Mouse (Mus musculus) neural tube, embryonic 12.5 days (tissue): ENCODE measurements at regions not wholly inside any gene's neighbourhood (a gene's known extent, or its start where the extent isn't known, plus 50 kb on each side); places are given as distances from the start of the nearest gene placed in this dataset.

Source experiments
- ATAC-seq: fragments of 200-750 bp; cut with Nextera tagmentation; 2 replicates; pipeline ENCODE4 v1.8.0; 2017; ENCODE audit warnings: low read depth, mild to moderate bottlenecking, moderate TSS enrichment, moderate library complexity; ENCODE audit not compliant: low FRiP score
- H3K27ac ChIP-seq: fragments of 300-500 bp; sonication (generic); 2 replicates; pipeline ENCODE4 v1.5.1; 2016
- H3K27me3 ChIP-seq: fragments of 300-500 bp; sonication (generic); replicated peaks from 2 replicates; pipeline ENCODE4 v1.6.1; 2016; ENCODE audit warnings: mild to moderate bottlenecking
- H3K36me3 ChIP-seq: fragments of 300-500 bp; sonication (generic); 2 replicates; pipeline ENCODE4 v1.6.1; 2016; ENCODE audit warnings: mild to moderate bottlenecking
- H3K4me1 ChIP-seq: fragments of 300-500 bp; sonication (generic); 2 replicates; pipeline ENCODE4 v1.6.1; 2016
- H3K4me2 ChIP-seq: fragments of 300-500 bp; sonication (generic); replicated peaks from 2 replicates; pipeline ENCODE4 v1.6.1; 2016; ENCODE audit warnings: mild to moderate bottlenecking
- H3K4me3 ChIP-seq: fragments of 300-500 bp; sonication (generic); 2 replicates; pipeline ENCODE4 v1.5.1; 2016
- H3K9ac ChIP-seq: fragments of 300-500 bp; sonication (generic); 2 replicates; pipeline ENCODE4 v1.6.1; 2016; ENCODE audit warnings: mild to moderate bottlenecking
- H3K9me3 ChIP-seq: fragments of 300-500 bp; sonication (generic); 2 replicates; pipeline ENCODE4 v1.6.1; 2016; ENCODE audit warnings: mild to moderate bottlenecking
- whole genome bisulfite sequencing: fragments of 180-500 bp; shearing (Covaris S2); methylation state at CpG from one replicate; pipeline ENCODE4 v1.1.7; 2016; 5-methylcytosine and 5-hydroxymethylcytosine counted together

DNA sequence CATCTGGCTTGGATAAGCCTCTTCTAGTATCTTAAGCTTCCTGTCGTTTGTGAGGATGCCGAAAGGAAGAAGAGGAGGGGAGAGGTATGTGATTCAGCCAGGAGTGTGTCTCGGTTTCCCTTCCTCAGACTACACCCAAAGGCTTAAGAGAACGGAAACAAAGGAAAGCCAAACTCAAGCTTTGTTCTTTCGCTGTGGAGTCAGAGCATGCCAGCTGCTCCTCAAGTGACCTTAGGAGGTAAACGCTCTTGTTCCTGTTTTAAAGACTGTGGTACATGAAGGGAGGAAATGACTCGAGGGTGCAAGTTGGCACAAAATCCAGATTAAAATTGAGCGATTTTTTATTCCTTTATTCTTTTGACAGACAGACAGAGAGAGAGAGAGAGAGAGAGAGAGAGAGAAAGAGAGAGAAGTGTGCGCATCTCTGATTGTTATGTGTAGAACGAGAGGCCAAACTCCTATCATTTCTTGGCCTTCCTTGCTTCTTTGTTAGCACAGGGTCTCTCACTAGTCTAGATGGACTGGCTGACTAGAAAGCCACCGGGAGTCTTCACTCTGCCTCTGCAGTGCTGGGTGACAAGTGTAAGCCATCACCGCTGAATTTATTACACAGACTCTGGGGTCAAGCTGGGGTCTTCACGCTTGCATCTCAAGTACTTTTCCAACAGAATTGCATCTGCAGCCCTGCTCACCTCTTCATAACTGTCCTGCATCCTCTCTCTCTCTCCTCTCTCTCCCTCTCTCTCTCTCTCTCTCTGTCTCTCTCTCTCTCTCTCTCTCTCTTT lies 151.5 kb upstream of the Pde3a start:
- Histone ChIP-seq H3K4me2 (no peak overlapping the region), H3K36me3 (no peaks in the 10 kb centered on the region), H3K9me3 (no peaks in the 10 kb centered on the region), H3K4me3 (no peak overlapping the region), H3K27me3 (no peaks in the 10 kb centered on the region), H3K27ac (no peak overlapping the region), H3K4me1 (no peaks in the 10 kb centered on the region), H3K9ac (no peak overlapping the region)
- 58% methylated on average over 13 of the region's 13 CpGs for WGBS
- 0 out of 2 replicates have a peak, but pooled peaks have one; percentile 44 for ATAC-seq

- H3K9me3 ChIP-seq: no peaks in the 10 kb centered on the region
- no peak overlapping the region for H3K9ac ChIP-seq
- no peaks in the 10 kb centered on the region for H3K4me1 ChIP-seq
- no peaks in the 10 kb centered on the region for H3K27me3 ChIP-seq
- H3K4me3 ChIP-seq: no peak overlapping the region
- no peaks in the 10 kb centered on the region for H3K36me3 ChIP-seq
- no peak for ATAC-seq
- H3K4me2 ChIP-seq: no peak overlapping the region
- 73% methylated on average over 5 of the region's 5 CpGs for WGBS
- no peak overlapping the region for H3K27ac ChIP-seq
Observed at GRCm38 (mm10) chr6:141118287-141118686, 130.8 kb upstream of the Pde3a start.

GRCm38 (mm10) chr6:141126614-141127396 lies 122.3 kb upstream of the Pde3a start:
- 65% methylated on average over 10 of the region's 10 CpGs for WGBS
- H3K36me3 ChIP-seq: no peaks in the 10 kb centered on the region
- no peak overlapping the region for H3K4me3 ChIP-seq

DNA sequence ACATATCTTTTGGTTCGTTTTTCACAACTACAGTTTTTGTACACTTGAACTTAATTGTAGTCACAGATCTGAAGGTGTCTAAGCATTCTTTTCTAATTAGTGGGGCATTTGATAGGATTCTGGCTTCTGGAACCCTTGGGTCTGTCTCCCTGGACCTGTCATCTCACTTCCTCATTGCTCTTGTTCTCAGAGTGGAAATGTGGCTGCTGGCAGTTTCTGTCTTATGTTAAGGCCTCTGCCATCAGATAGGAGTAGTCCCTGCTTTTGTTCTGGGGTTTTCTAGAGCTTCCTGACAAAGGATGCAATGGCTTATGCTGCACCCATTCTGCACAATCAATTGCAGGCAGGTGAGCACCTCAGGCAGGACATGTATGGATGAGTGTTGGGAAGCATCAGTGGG lies 119.5 kb upstream of the Pde3a start:
- no peak for ATAC-seq
- Histone ChIP-seq H3K4me2 (no peak overlapping the region), H3K9me3 (no peaks in the 10 kb centered on the region), H3K36me3 (no peaks in the 10 kb centered on the region), H3K4me1 (no peaks in the 10 kb centered on the region), H3K9ac (no peak overlapping the region), H3K27ac (no peak overlapping the region), H3K4me3 (no peak overlapping the region), H3K27me3 (no peaks in the 10 kb centered on the region)
- 82% methylated on average over 1 of the region's 1 CpGs for WGBS

More at GRCm38 (mm10) chr6:141126614-141127396, 122.3 kb upstream of the Pde3a start:
- ATAC-seq: no peak
- no peak overlapping the region for H3K9ac ChIP-seq
- no peaks in the 10 kb centered on the region for H3K27me3 ChIP-seq
- H3K4me2 ChIP-seq: no peak overlapping the region
- no peaks in the 10 kb centered on the region for H3K4me1 ChIP-seq
- no peak overlapping the region for H3K27ac ChIP-seq
- H3K9me3 ChIP-seq: no peaks in the 10 kb centered on the region

- H3K4me3 ChIP-seq: no peak overlapping the region
- ATAC-seq: no peak
- no peak overlapping the region for H3K27ac ChIP-seq
- H3K9me3 ChIP-seq: no peaks in the 10 kb centered on the region
- H3K36me3 ChIP-seq: no peaks in the 10 kb centered on the region
- 64% methylated on average over 6 of the region's 6 CpGs for WGBS
- no peaks in the 10 kb centered on the region for H3K27me3 ChIP-seq
- H3K4me2 ChIP-seq: no peak overlapping the region
- H3K9ac ChIP-seq: no peak overlapping the region
- H3K4me1 ChIP-seq: no peaks in the 10 kb centered on the region
Observed at GRCm38 (mm10) chr6:141134176-141134575, 114.9 kb upstream of the Pde3a start.

DNA sequence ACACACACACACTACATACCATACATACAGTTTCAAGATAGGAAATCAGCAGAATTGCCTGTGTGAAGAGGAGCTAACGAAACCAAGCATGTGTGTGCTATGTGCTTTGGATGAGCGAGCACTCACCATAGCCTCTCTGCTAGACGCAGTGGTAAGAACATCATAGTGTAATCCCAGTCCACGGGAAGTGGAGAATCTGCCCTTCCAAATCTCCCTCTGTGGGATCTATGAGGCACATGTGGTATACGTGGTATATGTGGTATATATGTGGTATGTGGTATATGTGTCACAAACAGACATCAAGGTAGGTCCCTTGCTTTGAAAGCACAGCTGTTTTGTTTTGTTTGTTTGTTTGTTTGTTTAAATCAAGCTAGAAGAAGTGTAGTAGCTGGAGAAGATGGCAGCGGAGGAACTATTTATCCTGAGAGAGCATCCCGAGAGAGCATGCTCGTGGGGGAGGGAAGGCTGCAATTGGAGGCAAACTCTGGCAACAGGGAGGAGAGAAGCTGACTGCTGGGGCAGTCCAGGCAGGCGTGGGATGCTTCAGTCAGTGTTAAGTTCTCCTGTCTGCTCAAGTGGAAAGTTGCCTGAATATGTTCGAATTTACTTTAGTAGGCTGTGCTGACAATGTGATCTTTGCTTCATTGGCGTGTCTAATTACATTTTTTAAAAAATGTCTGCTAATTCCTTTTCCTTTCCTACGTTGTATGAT lies 112.2 kb upstream of the Pde3a start:
- Histone ChIP-seq H3K27me3 (no peaks in the 10 kb centered on the region), H3K4me1 (no peaks in the 10 kb centered on the region), H3K36me3 (no peaks in the 10 kb centered on the region), H3K9ac (no peak overlapping the region), H3K4me2 (no peak overlapping the region), H3K27ac (no peak overlapping the region), H3K9me3 (no peaks in the 10 kb centered on the region), H3K4me3 (no peak overlapping the region)
- no peak for ATAC-seq
- WGBS: 81% methylated on average over 12 of the region's 12 CpGs

DNA sequence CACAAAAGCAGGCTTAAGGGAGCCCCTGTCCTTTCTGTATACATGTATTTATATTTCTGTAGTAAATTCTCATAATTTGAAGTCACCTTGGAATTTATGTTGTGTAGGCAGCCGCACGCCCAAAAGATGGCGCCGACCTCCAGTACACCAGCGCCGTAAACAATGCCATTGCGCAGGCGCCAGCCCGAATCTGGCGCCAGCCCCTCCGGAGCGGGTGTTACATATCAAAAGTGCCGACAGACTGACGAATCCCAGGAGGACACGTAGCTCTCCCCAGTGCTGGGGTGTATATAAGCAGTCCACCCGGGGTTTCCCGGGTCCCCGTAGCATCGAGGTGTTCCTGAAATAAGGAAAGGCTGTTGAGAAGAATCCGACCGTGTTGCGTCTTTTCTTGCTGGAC lies 108.1 kb upstream of the Pde3a start:
- Histone ChIP-seq H3K4me1 (no peaks in the 10 kb centered on the region), H3K36me3 (no peaks in the 10 kb centered on the region), H3K27ac (no peak overlapping the region), H3K9ac (no peak overlapping the region), H3K27me3 (no peaks in the 10 kb centered on the region), H3K4me3 (no peak overlapping the region), H3K4me2 (no peak overlapping the region), H3K9me3 (no peaks in the 10 kb centered on the region)
- no peak for ATAC-seq
- 95% methylated on average over 22 of the region's 22 CpGs for WGBS

DNA sequence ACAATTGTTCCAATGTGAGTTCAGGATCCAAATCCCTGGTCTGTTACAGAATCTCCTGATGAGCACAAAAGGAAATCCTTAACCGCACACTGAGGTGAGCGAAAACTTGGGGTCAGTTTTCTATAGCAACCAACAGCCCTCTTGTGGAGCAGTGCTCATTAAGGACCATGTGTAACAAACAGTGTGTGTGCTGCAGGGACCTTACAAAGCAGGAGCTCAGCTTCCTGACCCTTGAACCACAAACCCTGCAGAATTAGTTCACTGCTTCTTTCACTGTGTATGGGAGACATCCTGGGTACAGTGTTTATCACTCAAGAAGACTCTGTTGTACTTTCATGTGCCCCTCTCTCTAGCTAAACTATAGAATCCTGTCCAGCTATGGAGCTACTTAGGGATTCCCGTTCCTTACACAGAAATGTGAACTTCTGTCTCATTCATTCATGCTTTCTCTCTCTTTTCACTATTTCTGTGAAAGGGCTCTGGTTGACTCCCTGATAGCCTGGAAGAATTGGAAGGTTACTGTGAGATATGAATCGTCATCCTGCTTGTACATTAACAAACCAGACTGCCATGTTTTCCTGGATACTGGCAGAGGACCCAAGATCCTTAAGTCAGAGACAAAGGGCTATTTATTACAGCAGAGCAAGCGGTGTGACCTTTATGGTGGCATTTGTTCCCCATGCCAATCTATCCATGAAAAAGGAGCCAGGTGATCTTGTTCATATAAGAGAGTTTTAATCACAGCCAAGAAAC lies 100.5 kb upstream of the Pde3a start:
- no peak for ATAC-seq
- no peak overlapping the region for H3K4me3 ChIP-seq
- no peak overlapping the region for H3K9ac ChIP-seq
- H3K4me2 ChIP-seq: no peak overlapping the region
- no peaks in the 10 kb centered on the region for H3K4me1 ChIP-seq
- 83% methylated on average over 5 of the region's 5 CpGs for WGBS
- H3K27ac ChIP-seq: no peak overlapping the region
- H3K27me3 ChIP-seq: no peaks in the 10 kb centered on the region
- no peaks in the 10 kb centered on the region for H3K9me3 ChIP-seq
- no peaks in the 10 kb centered on the region for H3K36me3 ChIP-seq

DNA sequence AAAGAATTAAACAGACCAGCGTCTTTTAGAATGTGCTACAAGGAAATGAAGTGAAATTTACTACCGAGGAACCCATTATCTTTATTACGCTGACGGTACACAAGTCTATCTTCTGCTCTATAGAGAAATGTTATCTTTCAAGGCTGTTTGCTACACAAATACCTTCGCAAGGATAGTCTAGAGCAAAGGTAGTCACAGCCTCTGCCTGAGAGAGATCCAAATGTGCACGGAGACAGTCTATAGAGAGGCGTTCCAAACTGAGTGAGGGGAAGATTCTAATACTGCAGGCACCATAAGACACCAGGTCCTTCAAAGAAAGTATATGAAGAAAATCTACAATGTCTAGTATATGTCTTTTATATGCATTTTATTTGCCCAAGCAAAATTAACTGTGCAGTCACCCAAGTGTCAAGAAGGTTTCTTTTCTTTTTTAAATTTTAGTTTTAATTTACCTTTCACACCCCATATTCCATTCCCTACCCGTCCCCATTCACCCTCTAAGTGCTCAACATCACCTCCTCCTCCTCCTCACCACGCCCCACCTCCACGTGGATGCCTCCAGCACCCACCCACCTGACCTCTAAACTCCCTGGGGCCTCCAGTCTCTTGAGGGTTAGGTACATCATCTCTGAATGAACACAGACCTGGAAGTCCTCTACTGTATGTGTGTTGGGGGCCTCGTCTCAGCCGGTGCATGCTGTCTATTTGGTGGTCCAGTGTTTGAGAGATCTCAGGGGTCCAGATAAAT lies 99.7 kb upstream of the Pde3a start:
- Histone ChIP-seq H3K4me3 (no peak overlapping the region), H3K9ac (no peak overlapping the region), H3K4me1 (no peaks in the 10 kb centered on the region), H3K27me3 (no peaks in the 10 kb centered on the region), H3K9me3 (no peaks in the 10 kb centered on the region), H3K36me3 (no peaks in the 10 kb centered on the region), H3K27ac (no peak overlapping the region), H3K4me2 (no peak overlapping the region)
- 88% methylated on average over 12 of the region's 12 CpGs for WGBS
- ATAC-seq: no peak

DNA sequence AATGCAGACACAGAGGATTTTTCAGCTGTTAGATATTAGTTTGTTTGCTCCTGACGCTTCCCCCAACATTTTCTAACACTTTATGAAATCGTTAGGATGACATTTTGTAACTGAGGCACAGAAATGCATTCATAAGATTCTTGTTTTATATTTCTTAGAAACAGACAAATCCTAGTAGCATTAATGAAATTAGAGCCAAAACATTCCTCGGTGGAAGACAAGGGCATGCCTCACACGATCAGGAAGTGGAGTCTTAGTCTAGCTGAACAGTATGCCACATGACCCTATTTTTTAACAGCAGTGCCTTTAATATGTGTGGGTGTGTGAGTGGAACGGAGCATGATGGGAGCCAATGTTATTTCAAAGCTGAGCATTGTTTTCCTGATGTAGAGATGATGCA lies 89.7 kb upstream of the Pde3a start:
- Histone ChIP-seq H3K9ac (no peak overlapping the region), H3K9me3 (peaks cover 5% of the 10 kb centered on the region; the same call in 1 of the 2 replicates), H3K27me3 (no peaks in the 10 kb centered on the region), H3K36me3 (no peaks in the 10 kb centered on the region), H3K4me2 (no peak overlapping the region), H3K27ac (no peak overlapping the region), H3K4me3 (no peak overlapping the region), H3K4me1 (no peaks in the 10 kb centered on the region)
- ATAC-seq: no peak
- WGBS: 85% methylated on average over 5 of the region's 5 CpGs

DNA sequence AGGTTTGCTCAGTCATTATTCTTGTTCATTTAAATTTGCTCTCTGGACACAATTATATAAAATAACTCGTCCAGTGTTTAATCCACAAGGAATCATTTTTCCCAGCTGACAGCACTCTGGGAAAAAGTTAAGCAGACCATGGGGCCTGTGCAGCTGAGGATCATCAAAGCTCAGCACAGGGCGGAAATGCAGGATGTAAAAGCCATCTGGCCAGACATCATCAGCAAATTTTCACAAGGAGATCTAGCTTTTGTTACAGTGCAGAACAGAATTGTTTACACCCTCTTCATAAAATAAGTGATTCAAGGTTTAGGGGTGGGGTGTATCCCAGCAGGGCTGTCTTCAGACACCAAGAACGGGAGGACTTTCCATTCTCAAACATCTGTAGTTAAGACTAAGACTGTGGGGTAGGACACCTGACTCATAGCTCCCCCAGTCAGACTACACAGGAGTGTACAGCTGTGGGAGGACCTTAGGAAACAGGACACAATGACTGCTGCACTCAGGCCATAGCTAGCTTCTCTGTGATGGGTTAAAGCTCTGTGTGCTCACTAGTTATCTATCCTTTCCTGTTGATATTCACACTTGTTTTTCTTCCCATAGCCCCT lies 87.3 kb upstream of the Pde3a start:
- no peak overlapping the region for H3K4me3 ChIP-seq
- H3K27me3 ChIP-seq: no peaks in the 10 kb centered on the region
- H3K4me1 ChIP-seq: no peaks in the 10 kb centered on the region
- H3K9ac ChIP-seq: no peak overlapping the region
- ATAC-seq: no peak
- no peaks in the 10 kb centered on the region for H3K36me3 ChIP-seq
- H3K9me3 ChIP-seq: no peaks in the 10 kb centered on the region
- H3K27ac ChIP-seq: no peak overlapping the region
- no peak overlapping the region for H3K4me2 ChIP-seq
- 72% methylated on average over 3 of the region's 3 CpGs for WGBS
